Mouse (Mus musculus) adrenal gland, postnatal 4 days (tissue): Measurements from ENCODE around the gene Wnt7b. TPM values are rescaled to one million over a fixed set of nuclear protein-coding genes. Genes with fewer than 3 reads are reported as not detected.

Source experiments
- DNase-seq, 2 experiments: peaks; one replicate each; pipeline ENCODE4 v3.0.0; 2021 to 2022; ENCODE audit warnings: low spot score in 2 of 2, mixed read lengths in 2 of 2
- total RNA-seq, 2 experiments: library from RNA; stranded (reverse); gene quantifications; 2 replicates each; pipeline ENCODE4 v1.2.3; 2021

Gene Wnt7b
- total RNA-seq, 2 experiments from 2014 or later = 0.40 to 1.8 TPM

GRCm38 (mm10) chr15:85602021-85602420 is 19.7 kb upstream of the Wnt7b start:
- DNase-seq = no peak

GRCm38 (mm10) chr15:85601202-85601601 is 18.9 kb upstream of the Wnt7b start:
- no peak for DNase-seq

- no peak for DNase-seq
Observed at GRCm38 (mm10) chr15:85600696-85601094, 18.4 kb upstream of the Wnt7b start.

GRCm38 (mm10) chr15:85599887-85600695 is 17.8 kb upstream of the Wnt7b start:
- peak in 1 of 2 experiments; percentile 53 for DNase-seq

DNA sequence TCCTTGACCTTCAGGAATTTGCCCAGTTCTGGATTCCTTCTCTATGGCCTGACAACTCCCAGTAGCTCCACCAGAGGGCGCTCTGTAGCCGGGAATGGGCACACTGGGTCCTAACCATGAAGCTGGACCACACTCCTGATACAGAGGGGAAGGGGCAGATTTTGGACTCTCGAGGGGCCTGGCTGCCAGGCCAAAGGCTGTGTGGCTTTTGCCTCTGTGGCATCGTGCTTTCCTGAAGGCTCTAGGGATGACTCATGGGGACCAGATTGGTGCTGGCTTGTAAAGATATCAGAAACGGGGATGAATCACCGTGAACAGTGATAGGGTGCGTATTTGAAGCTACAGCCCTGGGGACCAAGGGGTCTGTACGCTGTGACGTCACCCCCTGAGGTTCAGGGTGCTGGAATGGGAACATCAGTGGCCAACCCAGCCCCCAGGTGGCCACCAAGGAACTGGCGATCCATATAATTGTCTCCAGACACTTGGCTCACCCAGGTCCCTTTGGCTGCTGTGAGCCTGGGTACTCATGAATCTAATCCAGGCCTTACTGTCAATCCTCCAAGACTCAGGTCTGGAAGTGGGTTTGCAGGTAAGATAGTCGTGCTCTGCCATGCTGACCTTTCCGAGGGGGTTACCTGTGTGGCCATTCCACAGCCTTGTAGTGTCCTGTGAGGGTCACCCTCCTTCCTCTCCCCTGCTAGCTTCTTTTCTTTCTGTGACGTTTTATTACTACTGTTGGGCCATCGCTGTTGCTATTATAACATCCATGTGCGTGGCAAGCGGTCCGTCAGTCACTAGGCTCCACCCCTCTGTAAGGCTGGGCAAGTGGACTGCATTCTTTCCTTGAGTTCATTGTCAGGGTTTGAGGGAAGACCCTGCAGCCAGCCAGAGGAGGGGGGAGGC is 17.0 kb upstream of the Wnt7b start:
- peak in 1 of 2 experiments; percentile 66 for DNase-seq

- no peak for DNase-seq
Observed at GRCm38 (mm10) chr15:85598443-85598842, 16.2 kb upstream of the Wnt7b start.

- DNase-seq = no peak
Observed at GRCm38 (mm10) chr15:85597403-85597802, 15.1 kb upstream of the Wnt7b start.

DNA sequence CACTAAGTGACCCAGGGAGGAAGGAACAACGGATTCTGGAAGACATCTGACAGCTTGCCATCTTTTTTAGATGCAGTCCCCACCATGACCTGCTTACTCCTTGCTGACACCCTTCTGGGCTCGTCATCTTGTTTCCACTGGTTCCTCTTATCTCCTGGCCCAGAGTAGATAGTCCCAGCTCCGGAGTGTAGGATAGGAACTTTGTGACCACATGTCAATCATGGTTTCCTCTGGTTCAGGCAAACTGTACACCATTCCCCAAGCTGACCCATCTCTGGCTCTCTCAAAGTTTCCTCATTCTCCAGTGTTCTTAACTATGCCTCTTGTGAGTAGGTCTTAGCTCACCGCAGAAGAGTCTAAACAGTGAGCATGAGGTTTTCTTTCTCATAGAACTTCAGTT is 10.4 kb upstream of the Wnt7b start:
- DNase-seq = no peak

DNA sequence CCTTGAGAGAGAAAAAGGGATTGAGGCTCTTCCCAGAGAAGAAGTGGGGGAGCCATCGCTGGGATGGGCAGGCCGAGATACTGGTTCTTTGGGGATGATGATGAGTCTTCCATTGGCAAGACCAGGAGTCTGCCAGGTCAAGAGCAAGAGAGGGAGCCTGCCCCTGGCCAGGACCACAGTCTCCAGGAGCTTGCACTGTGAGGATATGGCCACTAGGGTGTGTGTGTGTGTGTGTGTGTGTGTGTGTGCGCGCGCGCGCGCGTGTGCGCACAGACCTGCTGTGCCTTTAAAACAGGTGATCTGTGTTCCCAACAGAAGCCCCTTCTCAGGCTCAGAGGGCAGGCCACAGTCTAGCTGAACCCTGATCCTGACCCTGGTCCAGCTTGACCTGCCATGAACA is 8.6 kb upstream of the Wnt7b start:
- DNase-seq = no peak

DNA sequence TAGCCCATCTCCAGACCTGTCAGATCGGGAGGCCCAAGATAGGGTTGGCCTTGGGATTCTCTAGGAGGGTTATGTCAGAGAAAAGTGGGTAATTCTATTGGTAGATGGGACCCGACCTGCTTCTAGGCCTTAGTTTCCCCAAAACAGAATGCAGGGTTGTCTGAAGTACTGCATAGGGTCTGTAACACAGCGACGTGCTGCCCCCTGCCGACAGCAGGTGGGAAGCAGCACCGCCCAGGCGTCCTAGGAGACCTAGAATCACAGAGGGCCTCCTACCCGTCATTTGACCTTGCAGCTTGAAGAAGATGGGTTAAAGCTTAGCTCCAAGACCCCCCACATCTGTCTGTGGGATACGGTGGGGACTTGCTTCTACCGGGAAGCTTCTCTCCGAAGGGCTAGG is 1.2 kb upstream of the Wnt7b start:
- DNase-seq = peak; percentile 43 to 47

DNA sequence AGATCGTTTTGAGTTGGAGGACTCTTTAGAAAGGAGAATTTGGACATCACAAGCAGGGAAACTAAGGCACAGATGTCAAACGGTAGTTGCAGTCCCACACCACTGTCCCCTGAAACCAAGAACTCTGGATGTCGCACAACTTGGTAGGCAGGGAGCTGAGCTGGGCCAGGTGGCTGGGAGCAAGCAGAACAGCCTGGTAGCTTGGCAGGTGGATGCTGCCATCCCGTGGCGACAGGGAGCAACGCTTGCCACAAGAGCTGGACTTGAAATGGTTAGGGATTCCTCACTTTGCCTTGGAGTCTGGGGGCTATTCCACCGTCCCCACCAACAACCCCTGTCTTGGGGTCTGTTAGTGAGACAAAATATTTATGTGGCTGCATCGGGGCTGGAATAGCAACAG is 751 bp upstream of the Wnt7b start:
- peak in 1 of 2 experiments; percentile 55 for DNase-seq

DNA sequence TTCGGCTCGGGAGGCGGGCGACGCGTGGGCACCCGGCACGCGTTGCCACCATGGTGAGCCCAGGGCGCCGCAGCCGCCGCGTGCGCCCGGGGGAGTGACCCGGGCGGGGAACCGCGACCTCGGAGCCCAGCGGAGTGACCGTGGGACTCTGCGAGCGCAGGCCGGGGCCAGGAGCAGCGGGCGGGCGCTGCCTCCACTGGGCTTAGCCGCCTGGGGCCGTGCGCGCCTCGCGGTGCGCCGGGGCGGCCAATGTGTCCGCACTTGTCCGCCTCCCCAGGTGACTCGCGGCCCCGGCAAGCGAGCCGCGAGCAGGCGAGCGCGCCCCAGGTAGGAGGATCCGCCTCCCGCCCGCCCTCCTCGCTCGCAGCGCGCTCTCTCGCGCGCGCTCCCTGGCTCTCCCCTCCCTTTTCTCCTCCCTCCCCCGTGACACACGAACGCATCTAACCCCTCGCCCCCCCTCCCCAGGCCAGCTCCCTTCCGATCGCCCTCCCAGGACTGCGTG is 659 bp downstream of the Wnt7b start:
- no peak for DNase-seq

- DNase-seq = no peak
Observed at GRCm38 (mm10) chr15:85580934-85581562, 1.2 kb downstream of the Wnt7b start.

GRCm38 (mm10) chr15:85580483-85580882 is 1.8 kb downstream of the Wnt7b start:
- DNase-seq = no peak

DNA sequence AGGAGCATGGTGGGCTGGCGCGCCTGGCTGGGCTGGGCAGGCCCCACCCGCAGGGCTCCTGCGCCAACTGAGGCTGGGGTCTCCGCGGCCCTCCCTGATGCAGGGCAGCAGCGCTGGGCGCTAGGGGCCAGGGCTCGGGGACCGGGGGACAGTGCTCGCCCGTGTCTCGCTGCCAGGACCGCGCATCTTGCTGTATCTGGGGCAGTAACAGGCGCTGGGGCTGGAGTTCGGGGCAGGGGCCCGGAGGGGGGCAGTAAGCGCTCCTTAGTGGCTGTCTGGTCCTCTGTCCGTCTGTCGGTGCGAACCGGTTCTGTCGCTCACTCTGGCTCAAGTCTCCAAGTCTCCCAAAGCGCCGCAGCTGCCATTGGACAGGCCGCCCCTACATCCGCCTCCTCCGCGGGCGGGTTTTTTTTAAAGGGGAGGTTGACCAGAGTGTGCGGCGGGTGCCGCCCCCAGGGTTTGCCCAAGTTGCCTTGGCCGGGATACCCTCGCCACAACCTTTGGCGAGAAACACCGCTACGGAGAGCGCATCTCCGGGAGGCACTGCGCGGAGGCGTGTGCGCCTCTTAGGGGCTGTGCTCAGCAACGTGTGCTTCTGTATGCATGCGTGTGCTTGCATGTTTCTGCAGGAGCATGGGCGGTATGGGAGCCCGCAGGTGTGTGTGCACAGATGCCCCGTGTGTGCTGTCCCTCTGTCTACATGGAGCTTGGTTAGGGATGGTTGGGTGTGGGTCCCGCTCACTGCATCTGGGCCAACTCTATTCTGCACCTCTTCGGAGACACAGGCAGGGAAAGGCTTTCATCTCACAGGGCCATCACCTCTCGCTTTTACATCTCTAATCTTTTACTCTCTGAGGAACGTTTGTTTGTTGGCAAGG is 4.5 kb downstream of the Wnt7b start:
- DNase-seq = no peak

- DNase-seq = no peak
Observed at GRCm38 (mm10) chr15:85576511-85577440, 5.5 kb downstream of the Wnt7b start.

DNA sequence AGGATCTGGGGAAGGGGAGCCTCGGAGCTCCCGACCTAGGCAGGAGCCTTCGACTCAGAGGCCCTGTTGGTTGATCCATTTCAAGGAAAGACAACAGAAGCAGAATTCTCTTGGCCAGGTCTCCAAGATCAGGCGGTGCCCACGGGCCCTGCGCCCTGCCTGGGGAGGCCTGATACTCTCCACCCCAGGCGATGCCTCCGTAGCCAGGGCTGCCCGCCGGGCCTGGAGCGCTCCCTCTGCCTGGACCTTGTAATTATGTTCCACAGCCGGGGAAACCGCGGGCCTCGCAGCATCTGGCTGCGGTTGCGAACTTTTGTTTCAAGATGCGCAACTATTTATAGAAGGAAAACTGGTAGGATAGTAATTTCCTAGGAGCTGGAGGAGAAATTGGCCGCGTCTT is 6.2 kb downstream of the Wnt7b start:
- DNase-seq = no peak

- no peak for DNase-seq
Observed at GRCm38 (mm10) chr15:85574558-85574957, 7.7 kb downstream of the Wnt7b start.

GRCm38 (mm10) chr15:85574086-85574485 is 8.2 kb downstream of the Wnt7b start:
- no peak for DNase-seq
